Mouse (Mus musculus): Measurements from ENCODE around the gene Casq2. TPM values are rescaled to one million over a fixed set of nuclear protein-coding genes. Genes with fewer than 3 reads are reported as not detected.

Casq2 gene
- polyA plus RNA-seq (2016; fragmentation: Nextera tagmentation; extraction: Ambion mirVana): not detected in 2 replicates

- Histone ChIP-seq H3K27me3 (ENCODE audit: low read depth, poor library complexity, severe bottlenecking) (peaks cover 67% of the 10 kb centered on the region), H3K9me3 (replicated peaks) (no peaks in the 10 kb centered on the region), H3K36me3 (no peaks in the 10 kb centered on the region), H3K4me3 (no peak within 1 kb of the TSS), H3K4me1 (peaks cover 33% of the 10 kb centered on the region), H3K27ac (replicated peaks) (no peak within 1 kb of the TSS)
- DNase-seq (ENCODE audit: low spot score): no peak
- WGBS: 86% methylated on average over 4 of the region's 4 CpGs
Observed at GRCm38 (mm10) chr3:102086283-102086682, at the start of gene Casq2. TSS of gene Casq2 (plus strand) at chr3:102086415.

DNA sequence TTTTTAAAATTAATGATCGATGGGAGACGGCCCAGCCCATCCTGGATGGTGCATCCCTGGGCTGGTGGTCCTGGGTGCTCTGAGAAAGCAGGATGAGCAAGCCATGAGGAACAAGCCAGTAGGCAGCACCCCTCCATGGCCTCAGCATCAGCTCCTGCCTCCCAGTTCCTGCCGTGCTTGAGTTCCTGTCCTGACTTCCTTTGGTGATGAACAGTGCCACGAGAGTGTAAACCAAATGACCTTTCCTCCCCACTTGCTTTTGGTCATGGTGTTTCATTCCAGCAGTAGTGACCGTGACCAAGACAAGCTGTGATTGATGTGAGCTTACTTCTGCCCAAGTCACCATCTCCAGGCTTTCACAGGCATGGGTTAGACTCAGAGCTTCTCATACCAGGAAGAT is 48.4 kb upstream of the Casq2 start:
- no peak for DNase-seq (ENCODE audit: low spot score)
- H3K4me3 ChIP-seq: no peak overlapping the region
- no peak overlapping the region for H3K27ac ChIP-seq (replicated peaks)
- no peaks in the 10 kb centered on the region for H3K9me3 ChIP-seq (replicated peaks)
- no peaks in the 10 kb centered on the region for H3K27me3 ChIP-seq (ENCODE audit: low read depth, poor library complexity, severe bottlenecking)
- H3K36me3 ChIP-seq: no peaks in the 10 kb centered on the region
- 85% methylated on average over 5 of the region's 5 CpGs for WGBS
- H3K4me1 ChIP-seq: no peaks in the 10 kb centered on the region

DNA sequence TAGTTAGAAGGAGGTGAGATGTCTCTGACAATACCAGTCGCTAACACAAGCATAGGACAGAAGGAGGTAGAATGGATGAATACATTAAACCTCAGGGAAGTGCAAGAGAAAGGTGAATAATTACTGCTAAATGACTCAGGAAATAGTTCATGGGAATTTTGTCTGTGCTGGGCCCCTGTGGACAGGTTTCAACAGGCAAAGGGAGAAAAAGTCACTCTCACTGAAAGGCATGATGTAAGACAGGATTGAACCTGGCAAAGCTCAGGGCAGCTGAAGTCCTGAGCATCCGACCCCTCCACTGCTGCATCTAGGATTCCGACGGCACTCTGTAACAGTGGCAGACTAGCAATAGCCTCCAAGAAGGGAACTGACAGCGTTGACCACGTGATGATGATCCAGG is 47.6 kb upstream of the Casq2 start:
- no peak overlapping the region for H3K27ac ChIP-seq (replicated peaks)
- no peaks in the 10 kb centered on the region for H3K9me3 ChIP-seq (replicated peaks)

DNA sequence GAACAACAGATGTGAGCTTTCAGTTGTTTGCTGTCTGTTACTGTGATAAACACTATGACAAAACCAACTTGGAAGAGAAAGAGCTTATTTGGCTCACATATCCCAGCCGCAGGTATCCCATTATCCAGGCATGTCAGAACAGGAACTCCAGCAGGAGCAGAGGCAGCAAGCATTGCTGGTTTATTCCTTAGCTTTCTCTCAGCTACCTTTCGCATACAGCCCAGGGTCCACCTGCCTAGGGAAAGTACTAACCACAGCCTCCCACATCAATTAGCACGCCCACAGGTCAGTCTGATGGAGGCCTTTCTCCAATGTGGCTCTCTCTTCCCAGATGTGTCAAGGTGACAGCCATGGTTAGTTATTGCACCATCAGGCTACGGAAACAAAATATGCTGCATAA is 44.6 kb upstream of the Casq2 start:
- 94% methylated on average over 4 of the region's 4 CpGs for WGBS
- no peak for DNase-seq (ENCODE audit: low spot score)
- Histone ChIP-seq H3K27me3 (ENCODE audit: low read depth, poor library complexity, severe bottlenecking) (no peaks in the 10 kb centered on the region), H3K4me1 (no peaks in the 10 kb centered on the region), H3K27ac (replicated peaks) (no peak overlapping the region), H3K9me3 (replicated peaks) (no peaks in the 10 kb centered on the region), H3K4me3 (no peak overlapping the region), H3K36me3 (no peaks in the 10 kb centered on the region)

More for the DNA sequence above, 47.6 kb upstream of the Casq2 start:
- no peaks in the 10 kb centered on the region for H3K4me1 ChIP-seq
- no peak overlapping the region for H3K4me3 ChIP-seq
- H3K36me3 ChIP-seq: no peaks in the 10 kb centered on the region
- WGBS: 80% methylated on average over 6 of the region's 6 CpGs
- no peaks in the 10 kb centered on the region for H3K27me3 ChIP-seq (ENCODE audit: low read depth, poor library complexity, severe bottlenecking)
- no peak for DNase-seq (ENCODE audit: low spot score)

- peaks cover 8% of the 10 kb centered on the region; the same call in 1 of the 2 replicates for H3K4me1 ChIP-seq
- WGBS: 36% methylated on average over 3 of the region's 3 CpGs
- H3K36me3 ChIP-seq: no peaks in the 10 kb centered on the region
- no peak overlapping the region for H3K4me3 ChIP-seq
- DNase-seq (ENCODE audit: low spot score): no peak
- no peak overlapping the region for H3K27ac ChIP-seq (replicated peaks)
- H3K27me3 ChIP-seq (ENCODE audit: low read depth, poor library complexity, severe bottlenecking): no peaks in the 10 kb centered on the region
- no peaks in the 10 kb centered on the region for H3K9me3 ChIP-seq (replicated peaks)
Observed at GRCm38 (mm10) chr3:102045071-102045470, 41.1 kb upstream of the Casq2 start.

- DNase-seq (ENCODE audit: low spot score): no peak
- no peak overlapping the region for H3K4me3 ChIP-seq
- H3K9me3 ChIP-seq (replicated peaks): no peaks in the 10 kb centered on the region
- peaks cover 8% of the 10 kb centered on the region; the same call in 1 of the 2 replicates for H3K4me1 ChIP-seq
- H3K27ac ChIP-seq (replicated peaks): no peak overlapping the region
- WGBS: 94% methylated on average over 2 of the region's 2 CpGs
- no peaks in the 10 kb centered on the region for H3K27me3 ChIP-seq (ENCODE audit: low read depth, poor library complexity, severe bottlenecking)
- no peaks in the 10 kb centered on the region for H3K36me3 ChIP-seq
Observed at GRCm38 (mm10) chr3:102047532-102047931, 38.7 kb upstream of the Casq2 start.

DNA sequence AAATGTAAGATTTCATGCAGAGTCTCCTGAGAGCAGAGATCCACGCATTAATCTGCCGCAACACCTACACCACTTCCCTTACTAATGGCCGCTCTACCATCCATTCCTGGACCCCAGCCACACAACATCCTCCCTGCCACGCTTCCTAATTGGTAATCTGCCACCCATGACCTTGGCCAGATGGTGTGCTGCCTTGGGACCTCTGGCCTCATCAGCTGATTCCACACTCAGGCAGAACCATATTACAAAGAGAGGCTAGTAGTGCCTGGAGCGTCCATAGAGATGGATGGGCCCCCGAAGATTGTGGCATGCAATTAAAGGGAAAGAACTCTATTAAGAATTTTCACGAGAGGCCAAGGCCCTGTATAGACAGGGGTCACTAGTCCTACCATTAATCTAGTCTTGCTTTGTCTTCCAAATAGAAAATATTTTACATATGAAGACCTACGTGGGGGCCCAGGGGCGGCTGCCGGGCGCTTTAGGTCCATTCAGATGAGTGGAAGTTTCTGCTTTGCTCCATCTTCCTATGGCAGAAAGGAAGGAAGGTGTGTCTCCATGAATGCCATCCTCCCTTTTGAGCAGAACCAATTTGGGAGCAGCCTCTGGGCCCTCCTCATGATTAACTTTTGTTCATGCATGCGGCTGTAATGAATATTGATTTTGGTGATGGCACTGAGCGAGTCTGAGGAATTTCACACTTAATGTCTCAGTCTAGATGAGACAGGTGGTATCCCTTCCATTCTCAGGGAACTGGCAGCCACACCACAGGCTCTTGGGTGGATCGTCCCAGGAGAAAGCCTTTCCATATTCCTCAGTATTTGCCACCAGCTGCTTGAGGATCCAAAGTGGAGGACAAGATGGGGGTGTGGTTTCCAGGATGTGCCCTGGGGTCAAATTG is 36.8 kb upstream of the Casq2 start:
- Histone ChIP-seq H3K9me3 (replicated peaks) (no peaks in the 10 kb centered on the region), H3K36me3 (no peaks in the 10 kb centered on the region), H3K27me3 (ENCODE audit: low read depth, poor library complexity, severe bottlenecking) (peaks cover 7% of the 10 kb centered on the region; the same call in 1 of the 2 replicates), H3K27ac (replicated peaks) (peak overlapping the region; percentile 35), H3K4me3 (no peak overlapping the region), H3K4me1 (peaks cover 24% of the 10 kb centered on the region)
- DNase-seq (ENCODE audit: low spot score): peak; percentile 31
- 81% methylated on average over 14 of the region's 14 CpGs for WGBS

- H3K9me3 ChIP-seq (replicated peaks): no peaks in the 10 kb centered on the region
- no peaks in the 10 kb centered on the region for H3K36me3 ChIP-seq
- WGBS: 76% methylated on average over 3 of the region's 3 CpGs
- peaks cover 7% of the 10 kb centered on the region; the same call in 1 of the 2 replicates for H3K27me3 ChIP-seq (ENCODE audit: low read depth, poor library complexity, severe bottlenecking)
- H3K4me1 ChIP-seq: peaks cover 45% of the 10 kb centered on the region
- DNase-seq (ENCODE audit: low spot score): no peak
- no peak overlapping the region for H3K4me3 ChIP-seq
- H3K27ac ChIP-seq (replicated peaks): 0 out of 2 replicates have a peak overlapping the region, but pooled peaks have one; percentile 52
Observed at GRCm38 (mm10) chr3:102052036-102052435, 34.2 kb upstream of the Casq2 start.

- Histone ChIP-seq H3K36me3 (no peaks in the 10 kb centered on the region), H3K4me1 (peaks cover 53% of the 10 kb centered on the region), H3K9me3 (replicated peaks) (no peaks in the 10 kb centered on the region), H3K27ac (replicated peaks) (peak overlapping the region; percentile 82), H3K27me3 (ENCODE audit: low read depth, poor library complexity, severe bottlenecking) (peaks cover 7% of the 10 kb centered on the region; the same call in 1 of the 2 replicates), H3K4me3 (no peak overlapping the region)
- no peak for DNase-seq (ENCODE audit: low spot score)
- 32% methylated on average over 8 of the region's 8 CpGs for WGBS
Observed at GRCm38 (mm10) chr3:102053293-102053692, 32.9 kb upstream of the Casq2 start.

GRCm38 (mm10) chr3:102055878-102056277 is 30.3 kb upstream of the Casq2 start:
- Histone ChIP-seq H3K4me3 (no peak overlapping the region), H3K4me1 (peaks cover 45% of the 10 kb centered on the region), H3K27ac (replicated peaks) (peak overlapping the region; percentile 65), H3K36me3 (no peaks in the 10 kb centered on the region), H3K27me3 (ENCODE audit: low read depth, poor library complexity, severe bottlenecking) (peaks cover 7% of the 10 kb centered on the region; the same call in 1 of the 2 replicates), H3K9me3 (replicated peaks) (no peaks in the 10 kb centered on the region)
- DNase-seq (ENCODE audit: low spot score): peak; percentile 44
- 7% methylated on average over 4 of the region's 4 CpGs for WGBS

DNA sequence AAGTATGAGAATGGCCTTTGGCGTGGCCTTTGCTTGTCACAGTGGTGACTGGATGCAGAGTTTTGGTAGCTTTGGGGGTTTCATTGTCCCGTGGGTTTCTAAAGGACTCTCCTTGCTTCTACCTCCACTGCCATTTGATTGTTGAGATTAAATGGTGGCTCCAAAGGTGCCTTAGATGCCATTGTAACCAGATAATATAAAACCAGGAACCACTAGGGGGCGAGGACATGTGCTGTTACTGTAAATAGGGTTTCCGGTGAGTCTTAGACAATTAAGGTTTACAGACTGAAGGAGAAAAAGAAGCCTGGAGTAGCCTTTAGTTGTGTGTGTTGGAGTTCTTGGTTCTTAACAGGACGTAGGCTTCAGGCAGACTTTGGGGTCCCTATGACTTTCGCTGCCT is 26.1 kb upstream of the Casq2 start:
- Histone ChIP-seq H3K9me3 (replicated peaks) (no peaks in the 10 kb centered on the region), H3K27ac (replicated peaks) (no peak overlapping the region), H3K27me3 (ENCODE audit: low read depth, poor library complexity, severe bottlenecking) (no peaks in the 10 kb centered on the region), H3K36me3 (no peaks in the 10 kb centered on the region), H3K4me1 (peaks cover 32% of the 10 kb centered on the region), H3K4me3 (no peak overlapping the region)
- 75% methylated on average over 6 of the region's 6 CpGs for WGBS
- DNase-seq (ENCODE audit: low spot score): no peak

DNA sequence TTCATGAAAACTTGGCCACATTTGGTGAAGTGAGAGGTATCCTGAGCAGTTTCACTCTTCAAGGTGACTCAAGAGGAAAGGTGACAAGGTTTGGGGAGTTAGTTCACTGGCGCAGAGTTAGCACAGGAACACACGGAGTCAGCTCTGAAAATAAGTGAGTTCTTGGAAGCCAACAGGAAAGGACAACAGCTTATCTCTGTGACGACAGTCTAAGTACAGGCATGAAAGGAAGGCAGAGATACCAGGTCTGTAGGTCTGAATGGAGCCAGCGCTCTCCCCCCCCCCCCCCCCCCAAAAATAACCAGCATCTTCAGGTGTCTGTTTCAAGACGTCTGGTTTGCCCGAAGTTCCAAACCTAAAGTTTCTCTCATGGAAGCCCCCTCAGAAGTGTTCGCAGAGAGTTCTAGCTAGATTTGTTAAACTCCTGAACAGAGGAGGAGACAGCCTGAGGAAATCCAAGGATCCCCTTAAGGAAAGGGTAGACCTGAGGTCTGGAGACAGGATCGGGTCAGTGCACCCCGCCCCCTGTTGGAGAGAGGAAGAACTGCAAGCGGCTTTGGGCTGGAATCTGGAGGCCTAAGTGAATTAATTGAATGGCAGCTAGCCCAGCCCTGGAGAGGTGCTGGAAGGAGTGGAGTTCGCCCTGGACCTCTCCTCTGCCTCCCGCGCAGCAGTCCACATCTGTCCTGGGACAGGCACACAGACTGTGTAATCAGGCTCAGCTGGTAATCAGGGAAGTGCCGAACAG is 24.1 kb upstream of the Casq2 start:
- peak; percentile 77 for DNase-seq (ENCODE audit: low spot score)
- peak overlapping the region; percentile 55 for H3K27ac ChIP-seq (replicated peaks)
- H3K36me3 ChIP-seq: no peaks in the 10 kb centered on the region
- H3K4me1 ChIP-seq: peaks cover 13% of the 10 kb centered on the region
- WGBS: 47% methylated on average over 14 of the region's 14 CpGs
- H3K4me3 ChIP-seq: no peak overlapping the region
- no peaks in the 10 kb centered on the region for H3K9me3 ChIP-seq (replicated peaks)
- no peaks in the 10 kb centered on the region for H3K27me3 ChIP-seq (ENCODE audit: low read depth, poor library complexity, severe bottlenecking)

- Histone ChIP-seq H3K36me3 (no peaks in the 10 kb centered on the region), H3K4me1 (peaks cover 7% of the 10 kb centered on the region), H3K4me3 (no peak overlapping the region), H3K27me3 (ENCODE audit: low read depth, poor library complexity, severe bottlenecking) (no peaks in the 10 kb centered on the region), H3K27ac (replicated peaks) (peak overlapping the region; percentile 55), H3K9me3 (replicated peaks) (no peaks in the 10 kb centered on the region)
- DNase-seq (ENCODE audit: low spot score): no peak
- 47% methylated on average over 8 of the region's 8 CpGs for WGBS
Observed at GRCm38 (mm10) chr3:102062671-102063010, 23.6 kb upstream of the Casq2 start.
